Mouse (Mus musculus): ENCODE measurements around the gene Disp3.

GRCm38 (mm10) chr4:148313601-148314000 is 25.8 kb upstream of the Disp3 start:
- TF ChIP-seq CTCF (IDR thresholded peaks at IDR 0.05) (no peak), EP300 (IDR thresholded peaks at IDR 0.05) (no peak)
